Mouse (Mus musculus): ENCODE results near the gene Tctn1. TPM values are rescaled to one million over a fixed set of nuclear protein-coding genes. Genes with fewer than 3 reads are reported as not detected.

Tctn1 gene
- total and polyA plus RNA-seq, 2 experiments from 2014 or later, result 6.5 to 30.3 TPM

DNA sequence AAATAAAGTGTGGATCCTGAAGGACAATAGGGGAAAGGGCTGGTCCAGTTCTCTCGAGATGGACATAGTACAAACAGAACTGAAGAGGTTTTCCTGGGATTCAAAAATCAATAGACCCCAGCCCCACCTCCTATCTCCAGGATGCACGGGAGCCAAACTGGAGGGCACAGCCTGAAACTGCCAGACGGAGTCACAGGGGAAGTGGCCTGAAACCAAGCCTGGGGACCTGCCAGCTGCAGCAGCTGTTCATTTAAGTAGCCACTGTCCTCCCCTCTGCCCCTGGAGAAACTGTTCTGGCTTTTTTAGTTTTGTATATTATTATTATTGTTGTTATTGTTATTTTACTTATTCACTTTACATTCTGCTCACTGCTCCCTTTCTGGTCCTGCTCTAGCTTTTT, 75.1 kb downstream of the Tctn1 start:
- no peaks in the 10 kb centered on the region for H3K4me1 ChIP-seq (ENCODE audit: insufficient read depth, low read length)
- no peaks in the 10 kb centered on the region for H3K9me3 ChIP-seq (ENCODE audit: low read length)
- no peak for TF ChIP-seq CTCF (IDR thresholded peaks at IDR 0.05; ENCODE audit: low read depth)
- WGBS, result 44% methylated on average over 3 of the region's 3 CpGs
- no peaks in the 10 kb centered on the region for H3K36me3 ChIP-seq (ENCODE audit: insufficient read depth, low read length)
- DNase-seq (ENCODE audit: low spot score) (no peak), ATAC-seq (no peak)
- H3K4me3 ChIP-seq (ENCODE audit: low read length), result no peak overlapping the region
- no peak overlapping the region for H3K9ac ChIP-seq (replicated peaks; ENCODE audit: low read length)
- no peak overlapping the region for H3K4me2 ChIP-seq (ENCODE audit: low read depth, low read length)
- no peak overlapping the region for H3K27ac ChIP-seq
- H3K27me3 ChIP-seq (ENCODE audit: insufficient read depth, low read length), result no peaks in the 10 kb centered on the region

Other genes with a start within 250 kb of the Tctn1 start
- gene Cux2, start 214.4 kb downstream of the Tctn1 start, total RNA-seq (2014; rRNA removed), result 35.4 and 46.6 TPM in 2 replicates
- gene Cux2, start 214.4 kb downstream of the Tctn1 start, polyA plus RNA-seq (2015; fragmentation: Nextera tagmentation; extraction: Ambion mirVana), result 15.2 and 16.6 TPM in 2 replicates
- gene Myl2, start 163.5 kb downstream of the Tctn1 start, total RNA-seq (2014; rRNA removed), result not detected in 2 replicates
- 2.4 and 3.0 TPM in 2 replicates for gene Myl2, start 163.5 kb downstream of the Tctn1 start, polyA plus RNA-seq (2015; fragmentation: Nextera tagmentation; extraction: Ambion mirVana)
- gene Ccdc63, start 123.6 kb downstream of the Tctn1 start, total RNA-seq (2014; rRNA removed), result 0.04 and 0.16 TPM in 2 replicates
- 0.23 TPM in 1 of 2 replicates, not detected in the other for gene Ccdc63, start 123.6 kb downstream of the Tctn1 start, polyA plus RNA-seq (2015; fragmentation: Nextera tagmentation; extraction: Ambion mirVana)
- 205 and 207 TPM in 2 replicates for gene Ppp1cc, start 106.2 kb downstream of the Tctn1 start, total RNA-seq (2014; rRNA removed)
- gene Ppp1cc, start 106.2 kb downstream of the Tctn1 start, polyA plus RNA-seq (2015; fragmentation: Nextera tagmentation; extraction: Ambion mirVana), result 177 and 184 TPM in 2 replicates
- 1.7 and 2.2 TPM in 2 replicates for gene Hvcn1, start 57.7 kb downstream of the Tctn1 start, total RNA-seq (2014; rRNA removed)
- gene Hvcn1, start 57.7 kb downstream of the Tctn1 start, polyA plus RNA-seq (2015; fragmentation: Nextera tagmentation; extraction: Ambion mirVana), result 0.94 and 1.1 TPM in 2 replicates
- 15.8 and 18.7 TPM in 2 replicates for gene Pptc7, start 19.9 kb upstream of the Tctn1 start, total RNA-seq (2014; rRNA removed)
- 6.9 and 7.2 TPM in 2 replicates for gene Pptc7, start 19.9 kb upstream of the Tctn1 start, polyA plus RNA-seq (2015; fragmentation: Nextera tagmentation; extraction: Ambion mirVana)
- gene Rad9b, start 89.8 kb upstream of the Tctn1 start, total RNA-seq (2014; rRNA removed), result 5.1 and 8.3 TPM in 2 replicates
- gene Rad9b, start 89.8 kb upstream of the Tctn1 start, polyA plus RNA-seq (2015; fragmentation: Nextera tagmentation; extraction: Ambion mirVana), result 14.0 and 15.0 TPM in 2 replicates
- 90.5 and 111 TPM in 2 replicates for gene Vps29, start 89.9 kb upstream of the Tctn1 start, total RNA-seq (2014; rRNA removed)
- gene Vps29, start 89.9 kb upstream of the Tctn1 start, polyA plus RNA-seq (2015; fragmentation: Nextera tagmentation; extraction: Ambion mirVana), result 344 and 353 TPM in 2 replicates
- 19.5 and 49.9 TPM in 2 replicates for gene Gpn3, start 107.4 kb upstream of the Tctn1 start, total RNA-seq (2014; rRNA removed)
- 43.0 and 44.3 TPM in 2 replicates for gene Gpn3, start 107.4 kb upstream of the Tctn1 start, polyA plus RNA-seq (2015; fragmentation: Nextera tagmentation; extraction: Ambion mirVana)
- 107 and 121 TPM in 2 replicates for gene Fam216a, start 107.9 kb upstream of the Tctn1 start, total RNA-seq (2014; rRNA removed)
- gene Fam216a, start 107.9 kb upstream of the Tctn1 start, polyA plus RNA-seq (2015; fragmentation: Nextera tagmentation; extraction: Ambion mirVana), result 138 and 140 TPM in 2 replicates
- 141 and 163 TPM in 2 replicates for gene Arpc3, start 127.4 kb upstream of the Tctn1 start, total RNA-seq (2014; rRNA removed)
- gene Arpc3, start 127.4 kb upstream of the Tctn1 start, polyA plus RNA-seq (2015; fragmentation: Nextera tagmentation; extraction: Ambion mirVana), result 133 and 144 TPM in 2 replicates
- gene Anapc7, start 157.2 kb upstream of the Tctn1 start, total RNA-seq (2014; rRNA removed), result 26.1 and 32.0 TPM in 2 replicates
- gene Anapc7, start 157.2 kb upstream of the Tctn1 start, polyA plus RNA-seq (2015; fragmentation: Nextera tagmentation; extraction: Ambion mirVana), result 44.0 and 44.6 TPM in 2 replicates
- gene Atp2a2, start 237.8 kb upstream of the Tctn1 start, total RNA-seq (2014; rRNA removed), result 200 and 204 TPM in 2 replicates
- gene Atp2a2, start 237.8 kb upstream of the Tctn1 start, polyA plus RNA-seq (2015; fragmentation: Nextera tagmentation; extraction: Ambion mirVana), result 46.2 and 47.4 TPM in 2 replicates

Data from hindbrain, postnatal 0 days (tissue).